Mouse (Mus musculus) monocyte, adult 5-6 weeks (primary cell): Measurements from ENCODE around the gene Pfkfb3. TPM values are rescaled to one million over a fixed set of nuclear protein-coding genes. Genes with fewer than 3 reads are reported as not detected.
"Not testable (repeated sequence)": the region's sequence is repeated elsewhere in the genome, so short reads cannot be mapped to it uniquely, and the experiment has no call there.

ENCODE experiments used
- ATAC-seq: fragments of 153-309, 156-312 bp; replicated peaks from 2 replicates; pipeline ENCODE4 v1.8.0; 2017; ENCODE audit warnings: mild to moderate bottlenecking; ENCODE audit not compliant: low TSS enrichment, insufficient number of reproducible peaks, severe bottlenecking, poor library complexity, low FRiP score
- total RNA-seq: library from RNA; stranded (forward); fragments of 200-1000, 200-491, 200-594 nt; gene quantifications from 3 replicates; pipeline ENCODE4 v1.2.3, GENCODE M21; 2017

The Pfkfb3 gene
- total RNA-seq, 1 experiment from 2014 or later = 36.8 TPM

- peak; percentile 23 for ATAC-seq
Measured at GRCm38 (mm10) chr2:11552966-11553451, 868 bp downstream of the Pfkfb3 start.

DNA sequence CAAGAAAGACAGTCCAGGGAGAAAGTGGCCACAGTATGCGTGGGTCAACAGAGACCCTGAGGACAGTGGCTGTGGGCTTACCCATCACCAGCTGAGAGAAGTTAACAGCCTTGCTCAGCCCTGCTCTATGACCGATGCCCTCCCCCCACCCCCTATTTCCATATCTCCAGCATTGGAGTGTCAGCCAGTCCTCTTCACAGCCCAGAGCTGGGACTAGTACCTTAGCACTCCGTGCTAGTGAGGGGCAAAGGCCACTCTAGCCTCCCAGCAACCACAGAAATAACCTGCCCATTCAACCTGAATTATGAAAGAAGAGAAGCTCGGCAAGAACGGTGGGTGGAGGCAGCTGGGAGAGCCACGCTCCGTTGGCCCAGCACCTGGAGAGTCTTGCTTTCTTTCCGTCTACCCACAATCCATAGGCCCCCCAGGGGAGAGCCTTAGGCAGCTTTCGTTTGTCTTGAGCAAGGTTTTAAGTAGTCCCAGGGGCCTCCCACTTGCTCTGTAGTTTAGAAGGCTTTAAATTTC, 1.5 kb downstream of the Pfkfb3 start:
- no peak for ATAC-seq

- ATAC-seq = no peak
Measured at GRCm38 (mm10) chr2:11551726-11552125, 2.2 kb downstream of the Pfkfb3 start.

DNA sequence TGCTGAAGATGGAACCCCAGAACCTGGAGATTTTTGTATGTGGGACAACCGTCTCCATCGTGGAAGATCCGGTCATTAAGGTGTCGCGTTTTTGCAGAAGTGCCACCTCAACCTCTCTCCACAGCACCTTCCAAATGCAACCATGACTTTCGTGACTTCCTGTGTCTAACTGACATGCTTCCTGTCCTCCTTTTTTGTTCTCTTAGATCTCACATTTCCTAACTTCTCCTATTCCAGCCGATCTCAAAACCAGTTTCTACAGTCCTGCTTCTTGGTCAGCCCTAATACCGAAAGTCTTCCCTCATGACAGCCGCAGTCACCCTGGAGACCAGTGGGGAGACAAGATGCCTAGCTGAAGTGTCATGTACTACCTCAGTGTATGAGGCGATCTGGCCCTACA, 5.4 kb downstream of the Pfkfb3 start:
- no peak for ATAC-seq

- ATAC-seq = peak; percentile 48; the same call in 1 of the 2 replicates
Measured at GRCm38 (mm10) chr2:11547609-11548008, 6.3 kb downstream of the Pfkfb3 start.

- no peak for ATAC-seq
Measured at GRCm38 (mm10) chr2:11546091-11546490, 7.8 kb downstream of the Pfkfb3 start.

GRCm38 (mm10) chr2:11545380-11545779, 8.5 kb downstream of the Pfkfb3 start:
- no peak for ATAC-seq

DNA sequence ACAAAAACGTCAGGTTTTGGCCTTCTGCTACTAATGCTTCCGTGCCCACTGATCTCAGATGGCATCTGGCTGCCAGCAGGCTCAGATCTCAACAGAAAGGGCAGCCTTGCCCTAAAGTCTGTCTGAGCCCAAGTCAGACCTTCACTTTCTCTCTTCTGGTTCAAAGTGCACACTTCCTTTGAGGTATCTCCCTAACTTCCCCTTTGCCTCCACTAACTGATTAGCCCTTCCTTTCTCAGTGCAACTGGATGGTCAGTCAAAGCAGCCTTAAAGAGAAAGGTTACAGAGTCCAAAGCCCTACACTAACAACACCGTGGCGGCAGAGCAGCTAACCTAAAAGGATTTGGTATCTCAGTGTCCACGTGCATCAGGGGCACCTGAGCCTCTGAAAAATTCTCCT, 9.5 kb downstream of the Pfkfb3 start:
- peak; percentile 56 for ATAC-seq

GRCm38 (mm10) chr2:11543158-11543557, 10.7 kb downstream of the Pfkfb3 start:
- no peak for ATAC-seq

DNA sequence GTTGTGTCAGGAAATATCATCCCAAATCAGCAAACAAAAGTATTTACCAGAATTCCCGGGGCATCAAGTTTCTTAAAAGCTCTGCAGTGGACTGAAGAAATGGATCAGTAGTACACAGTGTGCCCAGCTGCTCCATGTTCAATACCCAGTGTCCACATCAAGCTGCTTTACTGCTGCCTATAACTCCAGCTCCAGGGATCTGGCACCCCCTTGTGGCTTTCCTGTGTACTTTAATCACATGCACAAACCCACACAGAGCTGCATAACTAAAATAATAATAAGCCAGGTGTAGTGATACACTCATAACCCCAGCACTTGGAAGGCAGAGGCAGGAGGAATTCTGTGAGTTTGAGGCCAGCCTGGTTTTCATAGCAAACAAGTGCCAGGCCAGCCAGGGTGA, 11.2 kb downstream of the Pfkfb3 start:
- ATAC-seq = peak; percentile 68

DNA sequence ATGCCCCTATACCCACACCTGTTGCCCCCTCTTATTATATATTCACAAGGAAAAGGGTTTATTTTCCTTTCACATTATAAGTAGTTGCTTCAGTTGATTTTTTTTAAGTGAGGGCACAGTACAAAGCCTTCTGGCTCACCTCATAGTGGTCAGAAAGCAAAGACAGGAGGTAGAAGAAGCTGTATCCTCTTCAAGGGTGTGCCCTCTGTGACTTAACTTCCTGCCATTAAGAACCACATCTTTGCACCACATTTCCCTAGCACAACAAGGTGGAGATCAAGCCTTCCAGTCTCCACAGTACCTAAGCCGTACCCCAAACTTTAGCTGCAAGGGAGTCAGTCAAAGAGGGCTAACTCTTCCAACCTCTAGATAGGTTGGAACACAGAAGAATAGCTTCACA, 11.8 kb downstream of the Pfkfb3 start:
- no peak for ATAC-seq

DNA sequence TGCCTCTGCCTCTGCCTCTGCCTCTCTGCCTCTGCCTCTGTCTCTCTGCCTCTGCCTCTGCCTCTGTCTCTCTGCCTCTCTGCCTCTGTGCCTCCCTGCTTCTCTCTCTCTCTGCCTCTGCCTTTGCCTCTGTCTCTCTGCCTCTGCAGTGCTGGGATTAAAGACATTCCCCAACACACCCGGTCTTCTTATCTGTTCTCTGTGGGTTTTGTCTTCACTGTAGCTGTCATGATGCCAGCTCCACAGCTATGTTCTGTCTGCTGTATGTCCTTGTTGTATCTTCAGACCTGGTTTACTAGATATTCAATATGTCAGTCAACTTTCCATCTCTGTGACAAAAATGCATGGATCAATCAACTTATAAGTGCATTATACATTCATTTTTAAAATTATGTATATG, 12.3 kb downstream of the Pfkfb3 start:
- ATAC-seq = not testable (repeated sequence)

- ATAC-seq = no peak
Measured at GRCm38 (mm10) chr2:11535966-11536365, 17.9 kb downstream of the Pfkfb3 start.

DNA sequence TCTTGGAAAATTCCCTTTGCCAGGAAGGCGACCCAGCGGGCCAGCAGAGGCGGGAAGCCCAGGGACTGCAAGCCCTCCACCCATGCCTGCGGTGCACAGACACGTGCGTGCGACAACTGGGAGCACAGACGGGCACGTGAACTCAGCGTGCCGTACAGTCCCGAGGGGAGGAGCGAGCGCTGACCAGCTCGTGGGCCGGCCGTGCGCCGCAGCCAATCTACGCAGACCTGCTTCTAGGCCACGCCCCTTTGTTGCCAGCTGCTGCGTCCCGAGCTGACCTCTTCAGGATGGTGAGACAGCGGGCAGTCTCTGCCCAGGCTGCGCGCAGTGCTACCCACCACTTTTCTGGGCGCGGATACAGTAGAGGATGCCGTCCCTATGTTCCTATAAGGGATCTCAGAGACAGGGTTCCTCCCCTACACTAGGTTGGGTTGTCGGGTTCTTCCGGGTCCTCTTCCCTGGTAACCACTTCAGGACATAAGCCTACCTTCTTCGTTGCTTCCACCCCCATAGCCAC, 18.4 kb downstream of the Pfkfb3 start:
- ATAC-seq = peak; percentile 98

GRCm38 (mm10) chr2:11534826-11535225, 19.1 kb downstream of the Pfkfb3 start:
- ATAC-seq = no peak

- ATAC-seq = no peak
Measured at GRCm38 (mm10) chr2:11530101-11530500, 23.8 kb downstream of the Pfkfb3 start.

GRCm38 (mm10) chr2:11526063-11526462, 27.8 kb downstream of the Pfkfb3 start:
- no peak for ATAC-seq

DNA sequence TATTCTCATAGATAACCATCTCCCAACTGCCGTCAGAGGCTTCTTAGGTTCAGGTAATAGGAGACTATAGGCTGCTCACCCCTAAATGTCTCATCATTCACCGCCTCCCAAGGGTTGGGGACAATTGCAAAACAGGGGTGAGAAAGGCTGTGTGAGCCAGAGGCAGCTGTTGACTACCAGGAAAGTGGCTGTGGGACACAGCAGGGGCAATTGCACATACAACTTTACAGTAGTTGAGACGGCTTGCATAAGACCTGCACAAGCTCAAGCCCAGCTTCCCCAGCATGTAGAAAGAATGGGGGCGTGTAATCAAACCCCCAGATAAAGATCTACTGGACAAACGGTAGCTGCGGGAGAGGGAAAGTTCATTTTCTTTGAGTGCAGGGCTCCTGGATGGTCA, 29.1 kb downstream of the Pfkfb3 start:
- no peak for ATAC-seq

DNA sequence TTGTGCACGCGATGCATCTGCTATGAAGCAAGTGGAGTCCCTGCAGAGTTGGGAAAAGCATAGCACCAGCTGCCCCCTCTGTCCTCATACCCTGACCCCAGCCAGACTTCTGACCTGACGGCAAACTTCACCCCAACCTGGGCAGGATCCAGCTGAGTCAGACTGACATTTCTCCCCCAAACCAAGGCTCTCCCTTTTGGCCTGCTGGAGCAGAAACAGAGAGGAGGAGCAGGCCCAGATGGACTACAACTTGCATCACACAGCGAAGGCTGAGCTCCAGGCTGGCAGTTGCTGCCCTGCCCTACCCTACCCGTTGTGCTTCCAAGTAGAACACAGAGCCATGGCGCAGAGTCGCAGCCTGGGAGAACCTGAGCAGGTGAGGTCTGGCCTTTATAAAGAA, 32.1 kb downstream of the Pfkfb3 start:
- ATAC-seq = no peak

- no peak for ATAC-seq
Measured at GRCm38 (mm10) chr2:11520786-11521185, 33.1 kb downstream of the Pfkfb3 start.

DNA sequence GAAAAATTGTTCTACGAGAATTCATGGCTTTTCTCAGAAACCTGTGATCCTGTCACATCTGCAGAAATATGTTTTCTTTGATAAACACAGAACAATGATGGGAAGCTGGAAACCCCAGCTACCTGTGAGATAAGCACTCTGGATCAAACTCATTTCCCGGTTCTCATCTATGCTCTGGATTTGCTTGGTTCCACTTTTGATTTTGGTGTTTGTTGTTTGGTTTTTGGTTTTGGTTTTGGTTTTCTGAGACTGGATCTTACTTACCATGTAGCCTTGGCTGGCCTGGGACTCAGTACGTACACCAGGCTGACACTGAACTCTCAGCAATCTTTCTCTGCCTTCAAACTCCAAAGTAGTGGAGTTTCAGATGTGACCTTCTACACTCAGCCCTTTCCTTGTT, 38.0 kb downstream of the Pfkfb3 start:
- ATAC-seq = 0 out of 2 replicates have a peak, but pooled peaks have one; percentile 14
